Mouse (Mus musculus) gonadal fat pad, adult 2 months (tissue): ENCODE data around the gene Clec2l. TPM values are rescaled to one million over a fixed set of nuclear protein-coding genes. Genes with fewer than 3 reads are reported as not detected.
"Not testable (repeated sequence)": the region's sequence is repeated elsewhere in the genome, so short reads cannot be mapped to it uniquely, and the experiment has no call there.

Experiments
- DNase-seq: peaks from one replicate; pipeline ENCODE4 v3.0.0-alpha.2; 2012; ENCODE audit warnings: low read depth
- polyA plus RNA-seq: library from polyadenylated mRNA; depleted of rRNA; stranded (reverse); fragments of >200 nt; gene quantifications from 2 replicates; pipeline ENCODE4 v1.2.3, GENCODE M21; 2012

Clec2l gene
- polyA plus RNA-seq, 1 experiment, result 38.3 TPM

DNA sequence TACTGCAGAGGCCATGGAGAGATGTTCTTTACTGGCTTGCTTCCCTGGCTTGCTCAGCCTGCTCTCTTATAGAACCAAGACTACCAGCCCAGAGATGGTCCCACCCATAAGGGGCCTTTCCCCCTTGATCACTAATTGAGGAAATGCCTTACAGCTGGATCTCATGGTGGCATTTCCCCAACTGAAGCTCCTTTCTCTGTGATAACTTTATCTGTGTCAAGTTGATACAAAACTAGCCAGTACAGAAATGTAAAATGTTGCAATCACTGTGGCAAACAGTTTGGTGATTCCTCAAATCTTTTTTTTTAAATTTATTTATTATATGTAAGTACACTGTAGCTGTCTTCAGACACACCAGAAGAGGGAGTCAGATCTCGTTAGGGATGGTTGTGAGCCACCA, 7.6 kb downstream of the Clec2l start:
- DNase-seq, result not testable (repeated sequence)

DNA sequence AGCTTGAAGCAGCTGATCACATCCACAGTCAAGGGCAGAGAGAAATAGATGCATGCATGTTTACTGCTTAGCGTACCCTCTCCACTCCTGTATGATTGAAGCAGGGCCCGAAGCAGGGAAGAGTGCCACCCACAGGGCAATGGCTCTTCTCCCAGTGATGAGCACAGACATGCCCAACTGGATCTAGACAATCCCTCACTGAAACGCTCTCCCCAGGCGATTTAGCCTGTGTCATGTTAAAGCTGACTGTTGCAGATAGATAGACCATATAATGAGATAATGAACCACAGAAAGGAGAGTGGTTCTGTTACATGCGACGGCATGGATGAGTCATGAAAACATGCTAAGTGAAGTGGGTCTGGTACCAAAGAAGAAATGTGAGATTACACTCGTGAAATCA, 8.4 kb downstream of the Clec2l start:
- DNase-seq, result no peak

DNA sequence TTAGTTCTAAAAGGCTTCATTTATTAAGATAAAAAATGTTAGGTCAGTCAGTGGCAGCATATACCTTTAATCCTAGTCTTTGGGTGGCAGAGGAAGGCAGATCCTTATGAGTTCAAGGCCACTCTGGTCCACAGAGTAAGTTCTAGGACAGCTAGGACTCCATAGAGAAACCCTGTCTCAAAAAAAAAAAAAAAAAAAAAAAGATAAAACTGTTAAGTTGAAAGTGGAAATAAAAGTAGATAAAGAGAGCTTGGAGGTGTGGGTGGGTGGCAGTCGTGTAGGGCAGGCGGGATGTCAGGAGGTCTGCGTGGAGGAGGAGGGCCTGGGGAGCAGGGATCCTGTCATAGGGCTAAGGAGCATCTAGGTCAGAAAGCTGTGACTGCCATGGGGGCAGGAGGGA, 9.1 kb downstream of the Clec2l start:
- no peak for DNase-seq

DNA sequence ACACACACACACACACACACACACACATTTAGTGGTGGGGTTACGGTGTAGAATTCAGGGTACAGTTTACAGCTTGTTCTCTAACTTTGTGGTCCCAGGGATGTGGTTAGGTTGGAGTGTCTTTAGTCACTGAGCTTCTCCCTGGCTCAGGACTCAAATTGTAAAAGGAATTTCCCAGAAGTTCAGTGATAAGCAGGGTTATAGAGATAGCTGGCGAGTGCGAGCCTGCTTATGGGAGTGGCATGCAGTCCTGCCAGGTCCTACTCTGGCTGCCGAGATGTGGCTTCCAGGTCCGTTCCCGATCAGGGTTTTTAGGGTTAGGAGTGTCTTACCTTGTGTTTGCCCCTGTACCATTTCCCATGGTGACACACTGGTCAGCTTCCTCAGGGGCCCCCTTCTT, 13.3 kb downstream of the Clec2l start:
- DNase-seq, result no peak

DNA sequence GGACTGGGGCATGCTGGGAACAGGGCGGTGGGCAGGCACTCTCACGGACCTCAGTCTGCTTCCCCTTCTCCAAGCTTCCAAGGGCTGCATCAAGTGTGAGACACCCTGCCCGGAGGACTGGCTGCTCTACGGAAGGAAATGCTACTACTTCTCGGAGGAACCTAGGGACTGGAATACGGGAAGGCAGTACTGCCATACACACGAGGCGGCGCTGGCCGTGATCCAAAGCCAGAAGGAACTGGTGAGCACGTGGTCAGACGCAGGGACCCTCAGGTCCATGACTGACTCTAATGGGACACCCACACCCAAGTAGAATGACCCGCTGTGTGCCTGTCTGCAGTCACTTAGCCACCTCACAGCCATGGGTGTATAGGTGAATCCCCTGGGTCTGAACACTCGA, 13.9 kb downstream of the Clec2l start:
- DNase-seq, result no peak

DNA sequence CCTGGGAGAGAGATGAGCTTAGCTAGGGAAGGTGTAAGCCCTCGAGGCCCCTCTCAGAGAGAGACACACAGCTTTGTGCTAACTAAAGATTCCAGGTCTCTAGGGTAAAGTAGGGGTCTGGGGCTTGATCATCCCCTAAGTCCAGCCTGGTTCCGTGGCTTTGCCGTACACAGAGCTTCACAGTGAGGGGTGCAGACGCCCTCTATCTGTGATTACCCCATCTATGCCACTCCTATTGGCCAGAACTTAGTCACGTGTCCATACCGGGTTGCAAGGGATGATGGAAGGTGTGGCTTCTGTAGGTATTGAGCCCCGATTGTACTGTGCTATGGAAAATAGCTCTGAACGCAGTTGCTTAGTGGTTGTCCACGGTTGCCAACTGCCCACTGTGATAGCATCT, 14.8 kb downstream of the Clec2l start:
- no peak for DNase-seq

DNA sequence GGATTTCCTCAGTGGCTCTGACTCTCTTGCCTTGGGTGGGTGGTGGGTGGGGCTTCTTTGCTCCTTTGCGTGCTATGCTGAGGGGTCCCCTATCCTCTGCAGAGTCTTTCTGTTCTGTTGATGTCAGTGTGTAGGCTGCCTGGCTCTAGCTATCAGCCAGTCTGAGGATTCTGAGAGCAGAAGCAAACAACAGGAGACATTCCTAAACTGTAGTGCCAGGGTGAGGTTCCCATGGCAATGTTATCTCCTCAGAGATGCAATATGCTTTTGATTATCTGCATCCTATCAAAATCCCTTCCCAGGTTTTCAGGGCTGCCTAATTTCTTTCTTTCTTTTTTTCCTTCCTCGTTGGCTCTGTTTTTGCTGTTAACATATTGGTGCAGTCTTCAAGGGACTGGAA, 19.7 kb downstream of the Clec2l start:
- no peak for DNase-seq

DNA sequence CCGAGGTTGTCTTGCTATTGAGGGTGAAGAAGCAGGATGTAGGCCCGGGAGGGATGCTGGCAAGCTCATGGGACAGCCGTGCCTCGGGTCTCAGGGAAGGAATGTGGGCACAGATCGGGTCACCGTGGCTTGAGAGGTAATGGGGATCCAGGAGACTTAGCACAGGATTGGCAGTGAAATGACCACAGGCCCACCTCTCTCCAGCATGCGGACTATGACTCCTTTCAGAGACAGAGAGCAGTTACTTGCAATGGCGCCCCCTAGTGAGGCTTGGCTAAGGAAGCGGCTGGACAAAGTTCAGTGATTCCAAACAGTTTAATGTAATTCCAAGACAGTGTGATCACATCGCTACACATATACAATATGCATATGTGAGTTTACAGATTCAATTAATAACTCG, 24.3 kb downstream of the Clec2l start:
- DNase-seq, result no peak

DNA sequence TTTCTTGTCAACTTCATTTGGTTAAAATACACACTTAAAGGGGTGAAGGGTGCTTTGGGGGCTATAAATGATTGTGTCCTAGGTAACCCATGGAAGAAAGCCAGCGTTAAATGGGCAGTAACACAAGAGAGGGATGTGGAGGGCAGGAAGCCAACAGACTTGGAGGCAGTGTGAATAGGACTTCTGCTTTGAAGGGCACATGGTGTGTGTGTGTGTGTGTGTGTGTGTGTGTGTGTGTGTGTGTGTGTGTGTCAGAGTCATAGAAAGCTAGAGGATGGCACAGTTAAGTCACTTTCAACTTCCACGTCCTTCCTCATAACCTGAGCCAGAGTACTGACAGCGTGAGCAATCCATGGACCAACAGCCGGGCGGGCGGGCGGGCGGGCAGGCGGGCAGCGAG, 26.0 kb downstream of the Clec2l start:
- no peak for DNase-seq

DNA sequence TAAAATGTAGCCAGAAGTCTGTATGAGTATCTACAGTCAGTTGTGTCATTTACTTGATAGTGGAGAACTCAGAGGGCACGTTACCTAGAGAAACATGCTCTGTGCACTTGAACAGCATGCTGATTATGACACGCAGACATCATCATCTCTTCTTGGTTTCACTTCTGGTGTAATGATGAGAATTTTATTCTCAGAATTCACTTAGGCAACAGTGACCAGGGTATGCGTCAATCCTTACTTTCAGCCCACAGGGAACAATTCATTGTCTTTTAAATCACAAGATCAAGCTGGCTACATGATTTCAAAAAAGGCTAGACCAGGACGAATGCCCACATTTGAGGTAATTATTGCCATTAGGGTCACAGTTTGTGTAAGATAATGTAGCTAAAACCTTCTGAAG, 27.7 kb downstream of the Clec2l start:
- DNase-seq, result peak; percentile 13

DNA sequence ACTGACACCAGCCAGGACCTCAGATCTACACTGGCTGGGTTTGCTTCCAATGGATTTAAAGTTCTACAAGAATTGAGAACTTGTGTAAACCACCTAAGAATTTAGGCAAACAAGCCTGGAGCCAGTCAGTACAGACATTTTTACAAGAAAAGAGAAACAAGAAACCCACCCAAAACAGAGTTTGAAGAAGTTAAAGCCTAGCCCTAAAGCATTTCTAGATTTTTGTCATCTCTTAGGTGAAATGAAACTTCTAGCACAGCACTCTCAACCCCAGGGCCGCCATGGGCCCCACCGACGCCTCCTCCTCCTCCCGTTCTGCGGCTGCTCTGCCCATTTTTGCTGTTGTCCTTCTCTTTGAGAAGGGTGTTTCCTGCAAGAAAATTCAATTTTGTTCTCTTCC, 28.2 kb downstream of the Clec2l start:
- DNase-seq, result no peak

DNA sequence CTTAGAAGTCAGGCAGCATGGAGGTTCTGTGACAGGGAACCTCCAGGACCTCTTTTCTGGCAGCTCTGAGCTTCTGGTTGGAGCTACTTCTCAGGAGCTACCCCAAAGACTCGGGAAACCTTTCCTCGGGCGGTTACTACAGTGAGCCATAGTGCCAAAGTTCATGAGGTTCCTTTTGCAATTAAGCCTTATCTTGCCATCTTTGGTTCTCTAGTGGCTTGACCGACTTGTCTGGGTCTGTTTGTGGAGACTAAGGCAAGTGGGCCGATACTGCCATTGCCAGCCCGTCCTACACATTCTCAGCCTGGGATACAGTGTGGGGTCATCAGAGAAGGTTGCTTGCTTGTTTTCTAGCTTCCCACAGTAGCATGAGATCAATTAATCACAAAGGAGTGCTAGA, 29.7 kb downstream of the Clec2l start:
- peak; percentile 57 for DNase-seq

DNA sequence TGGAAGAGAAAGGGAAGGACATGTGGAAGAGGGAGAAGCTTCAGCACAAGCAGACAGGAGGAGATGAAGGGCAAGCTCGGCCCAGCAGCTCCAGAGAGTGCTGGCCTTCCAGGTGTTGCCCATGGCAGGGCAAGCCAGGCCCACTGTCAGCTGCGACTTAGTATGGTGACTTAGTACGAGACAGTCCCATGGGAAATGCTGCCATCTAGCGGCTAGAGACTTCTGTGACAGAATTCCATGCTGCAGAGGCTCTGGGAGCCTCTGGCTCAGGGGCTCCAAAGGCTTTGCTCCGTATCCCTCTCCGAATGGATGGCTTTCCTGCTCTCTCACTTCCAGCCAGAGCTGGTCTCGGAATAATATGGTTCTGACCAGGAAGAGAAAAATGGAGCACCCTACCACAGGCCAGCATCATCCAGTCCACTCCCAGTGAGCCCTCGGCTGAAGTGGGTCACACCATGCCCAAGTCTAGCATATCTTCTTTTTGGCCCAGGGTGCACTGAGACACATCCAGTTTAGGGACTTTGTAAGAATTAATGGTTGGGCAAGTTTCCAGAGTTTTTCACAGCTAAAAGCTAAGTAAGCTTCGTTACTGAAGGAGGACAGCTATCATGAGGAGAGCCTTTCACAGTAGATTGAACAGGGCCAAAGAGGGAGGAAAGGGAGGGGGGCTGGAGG, 32.6 kb downstream of the Clec2l start:
- no peak for DNase-seq

DNA sequence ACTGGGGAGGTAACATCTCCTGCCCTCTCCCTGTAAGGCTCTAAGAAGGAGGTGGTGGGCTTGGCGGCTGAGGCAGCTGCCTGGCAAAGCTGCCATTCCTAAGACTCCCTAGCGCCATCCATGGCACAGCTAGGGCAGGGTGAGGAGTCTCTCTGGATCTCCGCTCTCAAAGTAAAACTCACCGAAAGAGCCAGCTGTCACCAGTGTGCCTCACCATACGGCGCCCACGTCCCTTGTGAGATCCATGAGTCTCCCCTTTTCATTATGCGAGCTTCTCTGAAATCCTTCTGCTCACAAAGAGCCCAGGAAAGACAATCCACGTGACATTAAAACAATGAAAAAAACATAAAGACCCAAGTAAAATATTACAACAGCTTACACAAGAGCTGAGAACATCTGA, 33.7 kb downstream of the Clec2l start:
- DNase-seq, result no peak

DNA sequence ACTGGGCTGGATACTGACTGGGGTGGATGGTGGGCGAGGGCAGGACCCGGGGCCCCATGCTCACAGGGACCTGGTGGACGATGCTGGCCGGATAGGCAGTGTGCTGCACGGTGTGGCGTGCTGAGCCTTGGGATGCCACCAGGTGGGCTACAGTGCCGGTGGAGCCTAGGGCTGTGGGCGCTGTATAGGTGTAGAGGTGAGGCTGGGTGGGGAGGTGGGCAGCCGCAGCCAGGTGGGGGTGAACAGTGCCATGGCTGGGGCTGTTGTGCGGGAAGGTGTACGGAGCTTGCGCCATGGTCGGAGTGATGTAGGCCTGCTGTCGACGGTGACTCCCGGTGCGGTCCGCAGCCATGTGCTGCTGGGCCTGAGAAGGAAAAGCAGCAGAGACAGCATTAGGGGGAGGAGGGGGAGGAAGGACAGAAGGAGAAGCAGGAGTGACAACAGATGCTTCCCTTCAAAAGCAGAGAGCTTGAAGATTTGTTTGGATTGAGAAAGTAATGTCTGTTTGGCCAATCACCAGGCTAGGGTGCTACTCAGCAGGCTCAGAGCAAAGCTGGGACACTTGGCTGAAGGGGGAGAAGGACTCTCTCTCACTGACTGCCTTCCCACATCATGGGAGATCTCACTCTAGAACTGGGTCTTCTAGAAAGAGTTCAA, 35.5 kb downstream of the Clec2l start:
- DNase-seq, result no peak

DNA sequence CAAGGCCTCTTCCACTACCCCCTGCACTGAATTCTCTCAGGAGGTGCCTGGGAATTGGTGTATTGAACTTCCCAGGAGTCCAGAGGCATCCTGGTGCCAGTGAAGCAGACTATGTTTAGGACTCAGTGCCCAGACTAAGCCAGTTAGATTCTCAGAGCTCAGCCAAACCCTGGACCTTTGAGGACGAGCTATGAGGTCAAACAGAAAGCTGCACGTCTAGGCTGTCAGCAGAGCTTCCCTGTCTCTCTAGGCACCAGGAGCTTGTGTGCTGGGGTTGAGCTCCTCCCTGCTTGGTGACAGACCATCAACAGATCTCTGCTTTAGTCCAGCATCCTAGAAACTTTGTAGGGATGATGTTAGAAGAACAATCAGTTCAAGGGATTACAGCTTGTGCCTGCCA, 38.6 kb downstream of the Clec2l start:
- DNase-seq, result no peak

DNA sequence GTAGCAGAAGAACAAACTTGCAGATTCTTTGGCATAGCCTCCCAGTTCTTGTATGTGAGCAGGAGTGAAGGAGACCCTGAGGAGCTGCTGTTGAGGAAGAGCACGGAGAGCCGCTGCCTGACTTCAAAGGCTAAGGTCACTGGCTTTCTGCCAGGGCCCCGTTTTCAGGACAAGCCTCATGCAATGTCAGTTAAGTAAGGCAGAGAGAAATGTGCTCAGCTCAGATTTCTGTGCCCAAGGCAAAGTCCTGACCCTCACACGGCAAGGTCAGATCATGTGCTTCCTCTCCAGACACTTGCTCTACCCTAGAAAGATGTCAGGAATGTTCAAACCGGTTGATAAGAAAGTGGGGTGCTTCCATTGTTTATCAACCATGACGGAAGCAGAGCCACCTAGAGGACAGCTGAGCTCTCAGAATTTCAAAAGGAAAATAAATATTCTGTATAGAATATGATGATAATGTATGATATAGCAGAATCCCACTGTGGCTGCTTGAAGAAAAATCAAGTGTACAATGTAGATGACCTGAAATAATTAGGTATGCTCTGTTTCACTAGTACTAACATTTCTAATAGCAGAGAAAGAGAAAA, 40.0 kb downstream of the Clec2l start:
- no peak for DNase-seq

DNA sequence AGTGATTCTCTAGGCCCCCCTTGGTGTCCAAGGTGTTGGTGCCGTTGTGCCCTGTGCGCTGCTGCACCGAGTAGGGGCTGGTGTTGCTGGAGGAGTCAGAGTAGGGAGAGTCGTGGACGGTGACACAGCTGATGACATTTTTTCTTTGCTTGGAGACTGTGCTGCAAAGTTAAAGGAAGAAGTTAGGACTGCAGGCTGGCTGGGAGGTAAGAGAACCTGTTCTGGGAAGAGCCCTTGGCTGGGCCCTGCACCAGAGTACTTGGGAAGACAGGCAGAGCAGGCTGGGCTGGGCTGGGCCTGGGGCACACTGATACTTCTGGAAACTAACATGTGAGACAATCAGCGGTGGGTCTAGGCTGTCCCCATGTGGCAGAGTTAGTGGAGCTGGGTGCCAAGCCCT, 40.7 kb downstream of the Clec2l start:
- DNase-seq, result no peak

DNA sequence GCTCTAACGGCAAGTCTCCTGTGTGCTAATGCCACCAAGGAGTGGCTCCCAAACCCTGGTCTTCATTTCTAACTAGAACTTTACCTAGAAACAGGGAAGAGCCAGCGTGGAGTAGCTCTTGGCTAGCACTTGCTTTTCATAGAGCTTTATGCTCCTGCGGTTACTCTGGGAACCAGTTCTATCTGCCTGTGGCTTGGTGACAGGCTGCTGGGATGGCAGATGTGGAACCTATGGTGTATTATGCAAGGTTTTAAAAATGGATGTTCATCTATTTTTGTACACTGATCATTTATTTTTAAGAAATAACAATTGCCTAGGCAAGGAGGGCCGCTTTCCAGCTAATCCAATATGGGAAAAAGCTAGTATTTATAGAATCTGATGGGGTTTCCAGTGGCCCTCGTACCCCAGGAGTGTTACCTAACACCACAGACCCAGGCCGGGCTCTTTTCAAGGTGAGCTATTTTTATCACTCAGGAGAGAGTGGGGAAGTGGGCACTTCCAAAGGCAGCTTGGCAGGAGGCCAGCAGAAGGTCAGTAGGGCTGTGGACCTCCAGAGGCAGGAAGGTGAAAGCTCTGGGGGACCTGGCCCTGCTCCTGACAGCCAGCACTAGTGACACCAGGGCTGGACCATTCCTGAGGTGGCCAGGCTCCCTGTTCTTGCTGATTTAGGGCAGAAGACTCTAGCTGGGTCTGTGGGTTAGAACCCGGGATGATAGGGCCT, 41.6 kb downstream of the Clec2l start:
- no peak for DNase-seq

DNA sequence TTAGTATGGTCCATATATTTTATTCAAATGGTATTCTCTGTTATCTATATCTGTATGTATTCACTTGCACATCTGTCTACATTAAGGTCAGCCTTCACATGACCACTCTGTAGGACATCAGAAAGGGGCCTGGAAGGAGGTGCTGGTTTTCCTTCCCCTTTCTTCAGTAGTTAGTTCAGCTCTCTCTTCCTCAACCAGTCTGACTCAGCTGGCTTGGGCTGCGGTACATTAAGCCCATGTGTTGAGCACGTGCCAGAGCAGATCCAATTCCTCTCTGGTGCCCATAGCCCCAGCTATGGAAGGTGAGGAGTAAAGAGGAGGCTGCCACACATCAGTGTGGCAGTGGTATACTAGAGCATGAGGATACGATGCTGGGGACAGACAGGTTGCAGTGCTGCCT, 47.6 kb downstream of the Clec2l start:
- no peak for DNase-seq

DNA sequence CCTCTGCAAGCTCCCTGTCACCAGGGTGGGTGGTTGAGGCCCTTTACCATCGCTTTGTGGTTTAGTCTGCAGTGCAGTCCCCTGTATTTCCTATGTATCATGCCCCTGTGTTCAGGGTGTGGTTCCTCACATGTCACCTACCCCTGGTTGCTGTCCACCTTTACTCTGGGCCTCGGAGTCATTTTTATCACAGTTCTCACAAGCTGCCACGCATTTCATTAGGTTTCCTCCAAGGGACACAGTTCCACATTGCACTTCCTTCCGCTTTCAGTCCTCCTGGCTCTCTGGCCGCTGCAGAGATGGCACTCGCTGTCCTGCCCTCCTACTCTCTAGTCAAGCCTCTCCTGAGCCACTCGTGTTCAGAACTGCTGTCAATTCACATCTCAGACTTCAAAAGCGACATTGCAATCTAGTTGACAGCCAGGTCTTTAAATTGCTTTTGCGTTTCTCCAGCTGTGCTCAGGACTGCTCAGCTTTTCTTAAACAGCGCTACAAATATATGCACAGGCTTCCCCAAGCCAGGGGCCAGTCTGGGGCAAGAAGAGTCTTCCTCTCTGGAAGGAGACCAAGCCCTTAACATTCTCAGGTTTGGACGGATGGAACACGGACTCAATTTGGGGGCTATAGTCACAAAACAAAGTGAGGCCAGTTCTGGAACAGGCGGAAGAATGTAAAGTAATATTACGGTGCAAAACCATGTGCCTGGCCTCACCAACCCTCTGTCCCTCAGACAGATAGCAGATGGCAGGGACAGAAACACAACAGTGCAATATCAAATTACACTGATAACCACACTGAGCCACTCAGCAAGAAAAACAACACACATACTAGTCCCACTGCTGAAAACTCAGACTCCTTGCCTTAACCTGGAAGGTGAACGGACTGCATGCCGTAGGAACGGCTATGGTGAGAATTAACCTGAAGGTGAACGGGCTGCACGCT, 51.4 kb downstream of the Clec2l start:
- DNase-seq, result no peak

DNA sequence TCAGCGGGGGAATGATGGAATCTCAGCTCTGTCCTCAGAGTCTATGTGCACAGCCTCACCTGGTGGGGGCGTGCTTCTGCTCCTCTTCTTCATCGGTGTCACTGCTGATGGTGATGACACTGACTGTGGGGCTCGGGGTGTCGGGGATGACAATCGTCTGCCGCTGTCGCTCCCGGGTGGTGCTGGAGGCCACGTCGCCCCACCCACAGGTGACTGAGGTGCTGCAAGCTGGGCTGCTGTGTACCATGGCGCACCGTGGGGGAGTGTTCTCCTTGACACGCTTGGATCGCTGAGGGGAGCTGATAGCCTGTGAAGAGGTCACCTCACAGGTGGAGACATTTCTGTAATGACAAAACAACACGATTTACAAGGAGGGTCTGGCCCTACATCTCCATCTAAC, 53.0 kb downstream of the Clec2l start:
- DNase-seq, result no peak
